Mouse (Mus musculus) hindbrain, embryonic 10.5 days (tissue): ENCODE results near the gene Rgs6. TPM values are rescaled to one million over a fixed set of nuclear protein-coding genes. Genes with fewer than 3 reads are reported as not detected.
A peak's percentile ranks its signal among the peaks of the same experiment; 100 is the strongest.

Experiments used
- DNase-seq: peaks from one replicate; pipeline ENCODE4 v3.0.0-alpha.2; 2017; ENCODE audit warnings: low spot score
- H3K27ac ChIP-seq: fragments of 300-500 bp; sonication (generic); 2 replicates; pipeline ENCODE4 v1.5.1; 2016; ENCODE audit warnings: mild to moderate bottlenecking, moderate library complexity
- H3K27me3 ChIP-seq: fragments of 300-500 bp; sonication (generic); 2 replicates; pipeline ENCODE4 v1.6.1; 2016; ENCODE audit warnings: mild to moderate bottlenecking; ENCODE audit not compliant: poor library complexity, insufficient read depth, severe bottlenecking
- H3K36me3 ChIP-seq: fragments of 300-500 bp; sonication (generic); 2 replicates; pipeline ENCODE4 v1.6.1; 2016; ENCODE audit warnings: mild to moderate bottlenecking, moderate library complexity
- H3K4me1 ChIP-seq: fragments of 300-500 bp; sonication (generic); replicated peaks from 2 replicates; pipeline ENCODE4 v1.6.1; 2016; ENCODE audit warnings: mild to moderate bottlenecking
- H3K4me3 ChIP-seq: fragments of 300-500 bp; sonication (generic); 2 replicates; pipeline ENCODE4 v1.5.1; 2016; ENCODE audit warnings: mild to moderate bottlenecking, moderate library complexity
- H3K9me3 ChIP-seq: fragments of 300-500 bp; sonication (generic); 2 replicates; pipeline ENCODE4 v1.6.1; 2016; ENCODE audit warnings: mild to moderate bottlenecking, moderate library complexity
- WGBS: fragments of 180-500 bp; shearing (Covaris S2); methylation state at CpG from one replicate; pipeline ENCODE4 v1.1.7; 2016; 5-methylcytosine and 5-hydroxymethylcytosine counted together
- polyA plus RNA-seq: library from polyadenylated mRNA; unstranded; fragments of >200 nt; fragmentation: Nextera tagmentation; extraction: Ambion mirVana; gene quantifications from 2 replicates; pipeline ENCODE4 v1.2.1, GENCODE M21; 2016

Gene Rgs6
- polyA plus RNA-seq, 1 experiment from 2014 or later = 0.31 TPM

- no peak overlapping the region for H3K27ac ChIP-seq
- no peaks in the 10 kb centered on the region for H3K4me1 ChIP-seq
- 94% methylated on average over 4 of the region's 4 CpGs for WGBS
- no peaks in the 10 kb centered on the region for H3K36me3 ChIP-seq
- DNase-seq = no peak
- H3K27me3 ChIP-seq = no peaks in the 10 kb centered on the region
- H3K9me3 ChIP-seq = no peaks in the 10 kb centered on the region
- H3K4me3 ChIP-seq = no peak overlapping the region
Observed at GRCm38 (mm10) chr12:83011056-83011565, 423.0 kb downstream of the Rgs6 start.

DNA sequence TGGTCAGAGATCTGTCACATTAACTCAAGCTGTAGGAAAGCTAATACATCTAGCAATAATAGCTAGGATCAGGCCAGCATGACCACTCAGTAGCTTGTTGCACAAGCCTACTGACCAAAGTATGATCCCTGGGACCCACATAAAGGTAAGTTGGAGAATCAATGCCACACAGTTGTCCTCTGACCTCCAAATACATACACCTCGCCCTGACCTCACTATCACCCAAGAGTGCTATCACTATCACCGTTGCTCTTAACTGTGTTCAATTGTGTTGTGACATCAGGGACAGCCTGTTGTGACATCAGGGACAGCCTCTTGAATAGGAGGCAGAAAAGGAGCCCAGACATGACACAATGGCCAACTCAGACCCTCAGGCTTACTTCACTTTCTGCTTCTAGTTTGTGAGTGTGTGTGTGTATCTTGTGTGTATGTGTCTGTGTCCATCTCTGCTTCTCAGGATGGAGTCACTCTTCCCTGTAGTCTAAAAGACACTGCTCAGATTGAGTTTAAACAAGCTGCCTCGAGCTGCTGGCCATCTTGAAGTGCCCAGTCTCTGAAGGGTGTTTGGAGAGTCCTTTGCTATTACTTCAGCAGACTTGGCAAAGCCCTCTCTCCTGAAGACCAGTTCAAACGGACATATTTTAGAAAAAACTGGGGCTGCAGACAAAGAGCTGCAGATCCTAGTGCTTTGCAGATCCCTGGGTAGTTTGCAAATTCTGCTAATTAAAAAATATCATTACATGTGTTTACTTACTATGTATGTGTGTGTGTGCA is 426.0 kb downstream of the Rgs6 start:
- Histone ChIP-seq H3K4me3 (no peak overlapping the region), H3K27ac (no peak overlapping the region), H3K27me3 (no peaks in the 10 kb centered on the region), H3K9me3 (no peaks in the 10 kb centered on the region), H3K36me3 (no peaks in the 10 kb centered on the region), H3K4me1 (no peaks in the 10 kb centered on the region; the same call in 1 of the 2 replicates)
- no peak for DNase-seq
- WGBS = 78% methylated on average over 4 of the region's 4 CpGs

- Histone ChIP-seq H3K4me3 (no peak overlapping the region), H3K4me1 (no peaks in the 10 kb centered on the region; the same call in 1 of the 2 replicates), H3K27me3 (no peaks in the 10 kb centered on the region), H3K27ac (no peak overlapping the region), H3K9me3 (no peaks in the 10 kb centered on the region), H3K36me3 (no peaks in the 10 kb centered on the region)
- no peak for DNase-seq
- WGBS = 20% methylated on average over 2 of the region's 2 CpGs
Observed at GRCm38 (mm10) chr12:83014848-83015247, 426.8 kb downstream of the Rgs6 start.

DNA sequence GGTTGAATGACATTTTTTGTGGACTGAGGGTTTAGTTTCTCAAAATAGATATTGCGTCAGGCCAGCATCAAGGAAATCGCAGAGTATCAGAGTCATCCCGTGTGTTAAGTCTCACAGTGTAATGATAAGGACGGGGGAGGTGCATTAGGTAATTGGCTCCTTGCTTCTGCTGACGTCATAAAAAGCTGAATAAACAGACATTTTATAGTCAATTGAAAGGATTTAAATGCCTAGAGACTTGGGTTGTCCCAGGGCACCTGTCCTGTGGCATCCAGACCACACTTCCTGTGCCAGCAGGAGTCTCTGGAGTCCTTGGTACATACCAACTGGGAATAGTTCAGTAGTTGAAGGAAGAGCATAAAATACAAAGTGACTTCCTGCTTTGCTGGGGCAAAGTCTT is 427.3 kb downstream of the Rgs6 start:
- H3K4me1 ChIP-seq = no peaks in the 10 kb centered on the region; the same call in 1 of the 2 replicates
- DNase-seq = no peak
- 82% methylated on average over 5 of the region's 5 CpGs for WGBS

DNA sequence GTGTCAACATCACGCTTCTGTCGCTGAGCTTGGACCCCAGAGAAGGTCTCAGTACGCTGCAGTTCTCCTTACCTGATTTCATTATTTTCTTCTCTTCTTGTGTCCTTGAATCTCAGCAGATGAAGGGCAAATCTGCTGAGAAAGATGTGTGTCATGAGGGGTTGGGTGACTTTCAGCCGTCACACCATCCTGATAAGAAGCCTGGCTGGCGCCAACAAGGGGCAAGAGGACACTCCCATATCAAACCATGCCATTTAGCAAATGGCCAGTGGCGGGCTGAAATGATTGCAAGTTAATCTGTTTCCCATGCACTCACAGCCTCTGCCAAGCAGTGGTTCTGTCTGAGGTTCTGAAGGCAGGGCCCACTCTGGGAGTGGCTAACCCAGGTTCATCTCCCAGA is 428.4 kb downstream of the Rgs6 start:
- WGBS = 86% methylated on average over 6 of the region's 6 CpGs
- H3K36me3 ChIP-seq = no peaks in the 10 kb centered on the region
- H3K27me3 ChIP-seq = no peaks in the 10 kb centered on the region
- no peak overlapping the region for H3K27ac ChIP-seq
- no peaks in the 10 kb centered on the region for H3K9me3 ChIP-seq
- no peak for DNase-seq
- no peaks in the 10 kb centered on the region; the same call in 1 of the 2 replicates for H3K4me1 ChIP-seq
- H3K4me3 ChIP-seq = no peak overlapping the region

More for the DNA sequence above, 427.3 kb downstream of the Rgs6 start:
- no peak overlapping the region for H3K4me3 ChIP-seq
- H3K27ac ChIP-seq = no peak overlapping the region
- H3K27me3 ChIP-seq = no peaks in the 10 kb centered on the region
- H3K36me3 ChIP-seq = no peaks in the 10 kb centered on the region
- H3K9me3 ChIP-seq = no peaks in the 10 kb centered on the region

GRCm38 (mm10) chr12:83018005-83018404 is 429.9 kb downstream of the Rgs6 start:
- no peak overlapping the region for H3K27ac ChIP-seq
- peak; percentile 83 for DNase-seq
- 9% methylated on average over 3 of the region's 3 CpGs for WGBS

DNA sequence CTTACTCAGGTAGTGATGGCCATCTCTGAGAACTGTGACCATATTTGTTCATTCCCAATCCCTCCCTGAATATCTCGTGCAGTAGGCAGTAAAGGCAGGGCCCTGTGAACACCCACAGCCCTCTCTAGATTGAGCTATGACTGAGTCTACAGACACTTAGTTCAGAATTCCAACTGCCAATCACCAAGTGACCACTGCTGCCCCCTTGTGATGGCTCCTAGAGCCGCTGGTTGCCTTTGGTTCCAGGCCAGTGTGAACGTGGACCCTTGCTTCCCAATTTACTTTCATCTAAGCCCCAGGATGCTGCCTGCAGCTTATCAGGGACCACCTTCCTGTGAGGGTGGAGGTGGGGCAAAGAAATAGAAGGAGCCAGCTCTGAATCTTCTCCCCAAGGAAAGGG is 438.9 kb downstream of the Rgs6 start:
- Histone ChIP-seq H3K36me3 (no peaks in the 10 kb centered on the region), H3K4me3 (no peak overlapping the region), H3K4me1 (0 out of 2 replicates have a peak, but pooled peaks cover 6% of the 10 kb centered on the region), H3K27me3 (no peaks in the 10 kb centered on the region), H3K9me3 (no peaks in the 10 kb centered on the region), H3K27ac (no peak overlapping the region)
- 48% methylated on average over 3 of the region's 3 CpGs for WGBS
- no peak for DNase-seq

More at GRCm38 (mm10) chr12:83018005-83018404, 429.9 kb downstream of the Rgs6 start:
- Histone ChIP-seq H3K9me3 (no peaks in the 10 kb centered on the region), H3K4me3 (no peak overlapping the region), H3K36me3 (no peaks in the 10 kb centered on the region), H3K4me1 (no peaks in the 10 kb centered on the region; the same call in 1 of the 2 replicates), H3K27me3 (no peaks in the 10 kb centered on the region)

GRCm38 (mm10) chr12:83033171-83033835 is 445.2 kb downstream of the Rgs6 start:
- 66% methylated on average over 7 of the region's 7 CpGs for WGBS
- no peak overlapping the region for H3K27ac ChIP-seq

DNA sequence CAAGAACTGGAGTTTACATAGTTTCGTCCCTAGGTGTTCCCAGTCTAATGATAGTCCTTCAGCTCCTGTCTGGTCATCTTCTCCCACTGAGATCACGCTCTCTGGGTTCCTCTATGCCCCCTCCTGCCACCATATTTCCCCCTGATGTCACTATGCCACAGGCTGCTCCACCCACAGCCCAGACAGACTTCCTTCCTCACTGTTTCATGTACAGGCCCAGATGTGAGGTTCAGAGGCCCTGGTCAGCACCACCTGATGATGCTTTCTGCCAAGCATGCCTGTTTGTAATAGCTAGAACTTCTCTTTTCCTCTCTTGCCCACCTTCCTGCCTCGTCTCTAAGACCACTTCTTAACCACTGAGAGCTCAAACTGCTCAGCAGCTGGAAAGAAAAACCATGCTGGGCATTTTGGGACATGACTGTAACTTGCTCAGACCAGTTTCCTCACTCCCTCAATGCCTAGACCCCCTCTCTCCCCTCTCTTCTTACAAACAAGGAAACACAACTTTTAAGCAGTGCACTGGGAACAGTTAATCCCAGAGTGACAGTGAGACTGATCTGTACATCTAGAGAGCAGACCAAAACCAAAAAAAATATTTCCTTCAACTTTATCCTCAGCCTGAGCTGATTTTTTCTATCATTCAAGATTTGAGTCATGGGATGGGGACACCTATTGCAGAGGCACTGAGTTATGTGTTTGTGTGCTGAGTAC is 446.9 kb downstream of the Rgs6 start:
- Histone ChIP-seq H3K4me1 (peaks cover 12% of the 10 kb centered on the region; the same call in 1 of the 2 replicates), H3K27ac (no peak overlapping the region), H3K9me3 (no peaks in the 10 kb centered on the region), H3K4me3 (no peak overlapping the region), H3K36me3 (no peaks in the 10 kb centered on the region), H3K27me3 (no peaks in the 10 kb centered on the region)
- no peak for DNase-seq
- 82% methylated on average over 3 of the region's 3 CpGs for WGBS

More at GRCm38 (mm10) chr12:83033171-83033835, 445.2 kb downstream of the Rgs6 start:
- no peaks in the 10 kb centered on the region for H3K27me3 ChIP-seq
- H3K36me3 ChIP-seq = no peaks in the 10 kb centered on the region
- no peaks in the 10 kb centered on the region for H3K9me3 ChIP-seq
- no peak for DNase-seq
- no peak overlapping the region for H3K4me3 ChIP-seq
- H3K4me1 ChIP-seq = peaks cover 8% of the 10 kb centered on the region; the same call in 1 of the 2 replicates

DNA sequence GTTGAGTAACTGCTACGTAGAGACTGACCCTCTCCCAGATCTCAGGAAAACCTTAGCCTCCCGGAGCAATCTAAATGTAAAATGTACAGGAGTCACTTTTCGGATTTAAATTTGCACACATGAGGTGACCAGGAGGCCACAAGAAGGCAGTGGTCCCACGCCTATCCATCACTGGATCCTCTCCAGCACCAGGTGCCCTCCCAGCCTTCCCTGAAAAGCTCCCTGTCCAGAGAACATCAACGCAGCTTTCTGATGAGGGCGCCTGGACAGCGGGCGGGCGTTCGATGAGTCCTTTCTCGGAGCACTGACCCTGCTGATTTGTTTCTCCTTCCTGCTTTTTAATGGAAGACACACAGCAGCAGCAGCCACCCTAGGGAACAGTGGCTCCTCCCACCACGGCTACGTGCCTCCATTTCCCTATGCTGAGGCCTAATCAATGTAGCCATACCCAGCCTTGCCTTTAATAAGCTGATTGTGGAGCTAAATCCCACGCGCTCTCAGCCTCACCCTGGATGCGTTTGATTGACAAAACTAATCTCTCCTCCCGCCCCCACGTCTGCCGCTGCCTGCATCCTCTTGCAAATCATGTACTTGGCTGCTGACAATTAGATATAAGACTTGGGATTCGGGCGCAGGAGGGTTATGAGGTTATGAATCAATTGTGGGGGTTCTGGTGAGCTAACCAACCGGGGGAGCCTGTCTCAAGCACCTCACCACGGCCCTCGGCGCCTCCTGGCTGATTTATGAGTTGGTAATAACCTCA is 449.9 kb downstream of the Rgs6 start:
- peaks cover 12% of the 10 kb centered on the region; the same call in 1 of the 2 replicates for H3K4me1 ChIP-seq
- peak; percentile 14 for DNase-seq
- no peaks in the 10 kb centered on the region for H3K36me3 ChIP-seq
- H3K4me3 ChIP-seq = no peak overlapping the region
- no peaks in the 10 kb centered on the region for H3K9me3 ChIP-seq
- H3K27me3 ChIP-seq = no peaks in the 10 kb centered on the region
- H3K27ac ChIP-seq = peak overlapping the region; percentile 70
- 79% methylated on average over 25 of the region's 25 CpGs for WGBS

GRCm38 (mm10) chr12:83038779-83039178 is 450.7 kb downstream of the Rgs6 start:
- Histone ChIP-seq H3K36me3 (no peaks in the 10 kb centered on the region), H3K4me3 (no peak overlapping the region), H3K27me3 (no peaks in the 10 kb centered on the region), H3K9me3 (no peaks in the 10 kb centered on the region), H3K27ac (peak overlapping the region; percentile 65), H3K4me1 (peaks cover 13% of the 10 kb centered on the region; the same call in 1 of the 2 replicates)
- DNase-seq = no peak
- 84% methylated on average over 7 of the region's 7 CpGs for WGBS

DNA sequence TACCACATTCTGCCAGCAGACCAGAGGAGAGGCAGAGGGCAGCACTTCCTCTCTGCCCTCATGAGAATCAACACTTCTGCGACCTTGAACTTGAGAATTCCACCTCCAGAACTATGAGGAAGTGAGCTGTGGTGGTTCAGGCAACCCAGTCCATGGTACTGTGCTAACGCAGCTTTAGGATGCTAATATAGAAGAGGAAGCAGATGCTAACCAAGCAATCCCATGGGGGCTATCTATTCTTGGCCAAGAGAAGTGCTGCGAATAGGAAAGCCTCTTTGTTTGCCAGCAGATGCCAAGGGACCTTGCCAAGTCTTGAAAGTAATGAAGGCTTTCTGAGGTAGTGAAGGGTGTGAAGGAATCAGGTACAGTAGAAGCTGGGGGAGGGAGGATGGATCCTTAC is 451.8 kb downstream of the Rgs6 start:
- DNase-seq = no peak

More for the DNA sequence above, 451.8 kb downstream of the Rgs6 start:
- Histone ChIP-seq H3K4me3 (no peak overlapping the region), H3K4me1 (peaks cover 24% of the 10 kb centered on the region), H3K9me3 (no peaks in the 10 kb centered on the region), H3K27ac (no peak overlapping the region), H3K36me3 (no peaks in the 10 kb centered on the region), H3K27me3 (no peaks in the 10 kb centered on the region)
- WGBS = 70% methylated on average over 3 of the region's 3 CpGs
